Mouse (Mus musculus) heart, postnatal 14 days (tissue): ENCODE measurements around the gene Bcl11b. TPM values are rescaled to one million over a fixed set of nuclear protein-coding genes. Genes with fewer than 3 reads are reported as not detected.

ENCODE experiments used
- DNase-seq, 2 experiments: peaks; one replicate each; pipeline ENCODE4 v3.0.0; 2021 to 2022
- intact Hi-C: fragments of 180-260 bp; cut with DNase I; formaldehyde crosslinking; loops from one replicate; pipeline ENCODE4 v1.15.1; 2025
- total RNA-seq, 2 experiments: library from RNA; stranded (reverse); gene quantifications; 2 replicates each; pipeline ENCODE4 v1.2.3; 2021

The Bcl11b gene
- total RNA-seq, 2 experiments from 2014 or later, result 1.2 to 8.6 TPM

DNA sequence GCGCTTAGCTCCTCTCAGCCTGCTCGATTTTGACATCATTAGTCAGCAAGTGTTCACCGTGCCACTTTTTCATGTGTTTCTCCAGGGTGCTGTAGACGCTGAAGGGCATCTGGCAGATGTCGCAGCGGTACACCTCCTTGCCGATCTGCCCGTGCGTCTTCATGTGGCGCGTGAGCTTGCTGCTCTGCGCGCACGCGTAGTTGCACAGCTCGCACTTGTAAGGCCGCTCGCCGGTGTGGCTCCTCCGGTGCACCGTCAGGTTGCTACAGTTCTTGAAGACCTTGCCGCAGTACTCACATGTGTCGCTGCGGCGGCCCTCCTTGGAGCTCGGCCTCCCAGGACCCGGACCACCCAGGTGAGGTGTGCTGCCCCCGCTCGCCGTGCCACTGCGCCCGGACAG lies 88.0 kb downstream of the Bcl11b start:
- DNase-seq, result no peak
- intact Hi-C loops, result no loop called here

- DNase-seq, result no peak
- intact Hi-C loops, result no loop called here
Observed at GRCm38 (mm10) chr12:107908826-107909225, 94.6 kb downstream of the Bcl11b start.

DNA sequence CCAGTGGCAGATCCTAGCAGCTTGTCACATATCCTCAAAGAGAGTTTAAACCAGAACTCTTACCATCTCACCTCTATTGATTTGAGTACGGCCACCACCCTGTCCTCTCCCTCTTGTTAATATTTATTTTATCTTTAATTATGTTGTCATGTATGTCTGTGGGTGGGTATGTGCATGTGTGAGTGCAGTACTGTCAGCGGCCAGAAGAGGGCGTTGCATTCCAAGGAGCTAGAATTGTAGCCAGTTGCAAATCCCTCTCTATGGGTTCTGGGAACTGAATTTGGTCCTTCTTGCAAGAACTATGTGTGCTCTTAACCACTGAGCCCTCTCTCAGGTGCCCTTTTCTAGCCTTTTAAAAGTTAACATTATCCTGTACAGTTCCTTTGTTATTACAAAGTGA lies 98.1 kb downstream of the Bcl11b start:
- no peak for DNase-seq
- intact Hi-C loops, result no loop called here

DNA sequence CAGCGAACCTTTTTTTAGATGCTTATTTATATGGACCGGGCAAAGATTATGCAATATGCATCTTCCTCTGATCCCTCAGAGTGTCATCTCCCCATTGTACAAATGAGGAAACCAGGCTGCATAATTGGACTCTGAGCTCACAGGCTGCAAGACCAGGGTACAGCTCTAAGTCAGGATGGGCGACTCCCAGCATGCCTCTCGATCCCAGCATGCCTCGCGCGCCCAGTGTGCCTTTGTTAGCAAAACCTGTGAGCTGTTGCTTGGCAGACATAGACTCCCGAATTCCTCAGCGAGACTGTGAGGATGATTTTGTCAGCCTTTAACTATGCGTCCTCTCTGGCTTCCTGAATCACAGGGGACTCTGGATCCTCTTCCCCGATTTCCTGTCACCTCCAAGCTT lies 98.9 kb downstream of the Bcl11b start:
- no peak for DNase-seq
- intact Hi-C loops, result no loop called here

- intact Hi-C loops, result no loop called here
Observed at GRCm38 (mm10) chr12:107903949-107904348, 99.5 kb downstream of the Bcl11b start.

GRCm38 (mm10) chr12:107891449-107891848 lies 112.0 kb downstream of the Bcl11b start:
- intact Hi-C loops, result no loop called here
- DNase-seq, result no peak

More at GRCm38 (mm10) chr12:107903949-107904348, 99.5 kb downstream of the Bcl11b start:
- DNase-seq, result no peak

DNA sequence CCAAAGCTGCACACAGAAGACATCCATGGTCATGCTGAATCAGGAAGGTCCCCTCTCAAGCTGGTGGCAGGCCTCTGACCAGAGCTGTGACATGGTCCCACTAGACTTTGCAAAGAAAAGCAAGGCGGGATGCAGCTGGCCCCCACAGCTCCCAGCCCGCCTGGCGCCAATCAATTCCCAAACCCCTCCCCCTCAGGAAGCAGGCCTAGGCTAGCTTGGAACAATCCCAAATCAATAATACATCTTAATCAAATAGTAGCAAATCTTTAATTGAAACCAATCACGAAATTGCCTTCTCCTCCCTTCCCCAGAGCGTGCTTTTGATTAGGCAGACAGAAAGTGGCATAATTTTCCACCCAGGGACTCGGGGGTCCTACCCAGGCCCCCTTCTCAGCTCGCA lies 113.1 kb downstream of the Bcl11b start:
- no peak for DNase-seq
- intact Hi-C loops, result no loop called here

DNA sequence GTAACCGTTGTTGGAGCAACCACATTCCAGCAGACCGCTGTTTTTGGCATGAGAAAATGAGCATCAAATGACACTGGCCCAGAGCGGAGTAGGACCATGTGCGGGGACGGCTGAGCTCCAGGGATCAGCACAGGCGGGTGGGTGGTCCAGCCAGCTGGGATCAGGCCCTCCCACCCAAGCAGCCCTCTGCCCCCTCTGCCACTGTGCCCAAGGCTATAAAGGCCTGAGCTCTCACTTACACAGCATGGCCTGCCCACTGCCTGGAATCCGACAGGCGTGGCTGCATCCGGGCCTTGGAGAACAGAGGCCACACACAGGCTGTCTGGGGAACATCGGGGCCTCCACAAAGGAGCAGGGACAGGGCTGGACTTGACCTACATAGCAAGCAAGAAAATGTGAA lies 113.6 kb downstream of the Bcl11b start:
- no peak for DNase-seq
- intact Hi-C loops, result no loop called here

DNA sequence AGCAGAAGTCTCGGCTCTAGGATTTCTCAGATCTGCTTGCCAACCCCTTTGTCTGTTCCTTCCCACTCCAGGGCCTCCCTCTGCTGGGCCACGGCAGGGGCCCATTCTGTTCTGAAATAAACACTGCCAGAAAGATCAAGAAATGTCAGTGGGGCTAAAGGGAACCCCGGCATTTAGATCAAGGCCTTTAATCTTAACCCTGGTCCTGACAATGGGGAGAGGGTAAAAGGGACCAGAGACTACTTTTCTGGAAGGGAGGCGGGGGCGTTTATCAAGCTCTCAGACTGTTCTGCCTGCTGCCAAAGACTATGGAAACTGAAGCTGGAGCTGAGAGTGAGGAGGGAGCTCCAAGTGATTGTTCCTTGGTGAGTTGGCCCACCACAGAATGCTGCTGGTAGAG lies 114.8 kb downstream of the Bcl11b start:
- DNase-seq, result no peak
- intact Hi-C loops, result no loop called here

DNA sequence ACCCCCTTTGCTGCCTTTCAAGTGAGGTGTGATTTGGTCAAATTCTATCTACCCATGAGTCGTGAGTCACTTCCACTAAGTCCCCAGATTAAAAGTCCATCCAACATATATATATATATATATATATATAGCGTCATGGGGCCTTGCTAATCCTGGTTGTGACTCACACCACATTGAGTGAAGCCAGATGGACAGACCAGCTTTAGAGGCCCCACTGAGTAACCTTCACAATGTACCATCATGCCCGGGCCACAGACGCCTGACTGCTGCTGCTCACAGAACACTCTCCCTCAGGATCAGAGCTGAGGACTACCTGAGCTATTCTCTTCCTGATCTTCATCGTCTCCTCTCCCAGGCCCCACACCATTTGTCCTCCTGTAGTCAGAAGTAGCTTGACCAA lies 115.4 kb downstream of the Bcl11b start:
- intact Hi-C loops, result no loop called here
- DNase-seq, result no peak

DNA sequence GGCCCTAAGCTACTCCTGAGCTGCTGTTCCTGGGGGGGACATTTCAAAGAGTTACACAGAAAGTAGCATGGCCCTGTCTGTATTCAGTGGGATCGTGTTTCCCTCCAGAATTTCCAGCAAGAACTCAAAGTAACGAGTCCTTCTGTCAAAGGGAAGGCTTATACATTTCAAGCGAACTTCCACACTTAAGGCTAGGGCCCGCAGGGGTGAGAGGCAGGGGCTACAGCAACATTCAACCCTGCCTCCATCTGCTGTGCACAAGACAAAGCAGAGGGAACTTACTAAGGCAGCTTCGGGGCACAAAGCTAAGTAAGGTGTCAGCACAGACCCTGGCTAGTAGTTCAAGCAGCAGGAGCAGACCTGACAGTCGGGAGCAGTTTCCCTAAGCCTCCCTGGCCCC lies 115.8 kb downstream of the Bcl11b start:
- intact Hi-C loops, result no loop called here
- no peak for DNase-seq

DNA sequence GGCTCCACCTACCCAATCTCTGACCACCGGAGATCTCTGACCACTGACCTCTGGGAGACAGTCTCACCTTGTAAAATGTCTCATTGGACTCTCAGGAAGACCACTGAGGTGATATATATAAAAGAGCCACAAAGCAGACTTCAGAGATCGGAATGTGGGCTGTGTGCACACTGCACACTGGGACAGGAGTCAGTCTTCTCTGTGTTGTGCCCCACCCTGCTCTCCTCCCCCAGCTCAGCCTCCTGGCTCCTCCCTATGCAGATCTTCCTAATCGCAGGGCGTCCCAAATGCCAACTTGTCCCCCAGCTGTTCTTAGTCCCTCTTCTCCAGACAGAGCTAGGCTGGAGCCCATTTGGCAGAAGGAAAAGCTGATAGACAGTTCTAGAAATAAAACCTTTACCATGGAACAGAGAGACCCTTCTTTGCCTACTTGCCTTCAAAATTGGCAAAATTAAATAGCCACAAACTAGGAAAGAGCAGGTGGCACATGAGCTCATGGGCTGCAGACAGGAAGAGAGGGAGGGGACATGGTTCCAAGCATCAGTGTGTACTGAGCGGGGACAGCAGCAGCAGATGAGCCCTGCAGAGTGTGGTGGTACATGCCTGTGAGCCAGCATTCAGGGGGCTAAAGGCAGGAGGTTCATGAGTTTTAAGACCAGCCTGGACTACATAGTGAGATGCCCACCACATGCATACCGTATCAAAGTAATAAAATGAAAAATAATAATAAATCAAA lies 118.9 kb downstream of the Bcl11b start:
- intact Hi-C loops, result no loop called here
- DNase-seq, result no peak

GRCm38 (mm10) chr12:107881726-107882125 lies 121.7 kb downstream of the Bcl11b start:
- DNase-seq, result no peak
- intact Hi-C loops, result no loop called here

- DNase-seq, result no peak
- intact Hi-C loops, result no loop called here
Observed at GRCm38 (mm10) chr12:107880748-107881147, 122.7 kb downstream of the Bcl11b start.

DNA sequence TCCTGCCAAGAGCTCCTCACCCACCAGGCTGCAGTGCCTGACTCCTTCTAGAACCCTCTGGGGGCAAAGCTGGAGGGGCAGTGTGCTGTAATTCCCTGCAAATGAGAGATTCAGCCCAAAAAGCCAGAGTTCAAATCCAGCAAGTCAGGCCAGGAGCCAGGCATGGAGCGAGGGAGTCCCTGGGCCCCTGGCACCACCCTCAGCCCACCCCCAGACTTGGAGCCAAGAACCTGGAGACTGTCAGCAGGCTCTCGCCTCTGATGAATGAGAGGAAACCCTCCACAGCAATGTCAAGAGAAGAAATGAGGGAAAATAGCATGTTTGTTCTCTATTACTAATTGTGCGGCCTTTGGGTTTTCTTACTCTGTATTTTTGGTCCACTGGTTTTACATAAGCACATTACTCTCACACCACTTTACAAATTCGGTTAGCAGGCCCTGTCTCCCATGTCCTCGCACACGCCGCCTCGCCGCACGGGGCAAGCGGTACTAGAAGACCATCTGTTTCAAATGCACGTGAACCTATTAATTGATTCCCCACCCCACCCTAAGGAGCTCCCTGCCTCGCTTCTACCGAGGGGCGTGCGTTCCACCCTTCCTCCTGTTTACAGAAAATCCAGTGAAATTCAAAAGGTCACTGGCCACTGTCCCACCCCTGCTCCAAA lies 124.2 kb downstream of the Bcl11b start:
- intact Hi-C loops, result no loop called here
- DNase-seq, result no peak

DNA sequence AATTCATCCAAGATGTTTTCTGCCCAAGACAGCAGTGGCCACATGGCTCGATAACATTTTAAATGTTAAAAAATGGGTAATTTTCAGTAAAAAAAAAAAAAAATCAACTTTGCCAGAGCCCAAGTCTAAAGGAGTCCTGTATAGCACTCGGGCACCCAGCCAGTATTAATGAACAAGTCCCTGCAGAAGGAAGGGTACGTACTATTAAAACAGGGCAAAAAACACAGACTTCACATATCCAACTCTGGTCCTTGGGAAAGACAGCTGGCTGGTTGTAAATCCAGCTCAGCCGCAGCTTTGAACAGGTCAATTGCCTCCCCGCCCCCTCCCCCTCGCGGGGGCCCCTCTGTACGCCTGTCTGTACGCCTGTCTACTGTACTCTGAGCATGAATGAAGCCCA lies 127.2 kb downstream of the Bcl11b start:
- DNase-seq, result no peak
- intact Hi-C loops, result no loop called here

DNA sequence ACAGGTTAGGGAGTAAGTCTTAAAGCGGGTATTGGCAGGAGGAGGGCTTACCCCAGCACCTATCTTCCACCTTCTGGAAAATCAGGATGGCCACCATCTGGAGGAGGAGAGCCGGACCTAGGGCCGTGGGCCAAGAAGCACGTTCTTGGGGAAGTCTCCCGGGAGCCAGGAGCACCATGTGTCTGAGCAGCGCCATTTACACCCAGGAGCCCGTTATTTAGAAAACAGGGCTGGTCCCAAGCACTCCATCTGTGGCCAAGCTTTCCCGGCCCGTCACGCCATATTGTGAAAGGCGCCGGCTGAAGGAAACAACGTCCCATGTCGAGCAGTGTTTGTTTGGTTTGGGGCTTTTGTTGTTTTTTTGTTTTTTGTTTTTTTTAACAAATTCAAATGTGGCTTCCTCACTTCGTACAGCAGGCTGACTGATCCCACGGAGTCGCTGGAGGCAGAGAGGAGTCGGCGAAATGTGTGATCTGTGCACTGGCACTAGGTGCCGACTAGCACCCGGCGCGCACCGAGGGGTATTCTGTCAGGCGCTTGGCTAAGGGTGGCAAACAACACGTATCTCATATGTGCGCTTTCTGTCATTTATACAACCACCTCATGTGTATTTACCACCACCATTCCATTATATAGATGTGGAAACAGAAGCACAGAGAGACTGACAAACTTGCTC lies 128.8 kb downstream of the Bcl11b start:
- intact Hi-C loops, result no loop called here
- DNase-seq, result no peak

DNA sequence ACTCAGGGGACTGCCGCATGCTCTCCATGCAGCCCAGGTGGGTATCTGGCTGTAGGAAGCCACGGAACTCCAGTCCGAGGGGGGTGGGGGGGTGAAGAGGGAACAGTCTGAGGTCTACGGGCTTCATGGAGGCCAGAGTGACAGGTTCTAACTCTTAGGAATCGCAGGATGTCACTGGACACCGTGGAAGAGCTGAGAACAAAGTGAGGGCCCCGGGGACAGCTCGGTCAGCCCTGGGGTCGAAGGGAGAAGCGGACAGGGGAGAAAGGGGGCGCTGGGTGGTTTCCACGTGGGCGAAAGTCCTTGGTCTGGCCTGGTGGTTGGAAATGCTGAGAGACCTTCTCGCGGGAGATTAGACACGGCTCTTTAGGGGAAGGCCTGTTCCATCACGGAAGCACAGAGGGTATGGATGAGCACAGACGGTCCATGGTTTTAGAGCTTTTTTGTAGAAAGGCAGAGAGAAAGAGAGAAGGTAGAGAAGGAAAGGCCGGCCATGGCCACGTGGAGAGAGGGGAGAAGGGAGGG lies 133.8 kb downstream of the Bcl11b start:
- no peak for DNase-seq
- intact Hi-C loops, result no loop called here

- DNase-seq, result no peak
- intact Hi-C loops, result no loop called here
Observed at GRCm38 (mm10) chr12:107868291-107868690, 135.1 kb downstream of the Bcl11b start.
